Mouse (Mus musculus) left cerebral cortex, postnatal 10 days (tissue): ENCODE results near the gene Sez6l2. TPM values are rescaled to one million over a fixed set of nuclear protein-coding genes. Genes with fewer than 3 reads are reported as not detected.

Experiments used
- DNase-seq, 2 experiments: peaks; one replicate each; pipeline ENCODE4 v3.0.0; 2021 to 2022; ENCODE audit warnings: low spot score in 2 of 2, mixed read lengths in 1 of 2; ENCODE audit errors: extremely low spot score in 1 of 2
- intact Hi-C: fragments of 180-260 bp; cut with DNase I; formaldehyde crosslinking; loops from one replicate; pipeline ENCODE4 v1.15.1; 2025
- total RNA-seq, 2 experiments: library from RNA; stranded (reverse); gene quantifications; 2 replicates each; pipeline ENCODE4 v1.2.3; 2021

Sez6l2 gene
- total RNA-seq, 2 experiments from 2014 or later, result 306 to 312 TPM

GRCm38 (mm10) chr7:126952646-126953045 is 2.3 kb downstream of the Sez6l2 start:
- no peak for DNase-seq
- intact Hi-C loops, result no loop called here

GRCm38 (mm10) chr7:126955125-126955524 is 4.8 kb downstream of the Sez6l2 start:
- DNase-seq, result no peak
- intact Hi-C loops, result no loop called here

GRCm38 (mm10) chr7:126959780-126960179 is 9.4 kb downstream of the Sez6l2 start:
- intact Hi-C loops, result loop anchor here (5.0 kb wide), 1 partner anchor 82 kb away; no protein-coding TSS in a partner anchor
- no peak for DNase-seq

- intact Hi-C loops, result loop anchor here (5.0 kb wide), 1 partner anchor 84 kb away; no protein-coding TSS in a partner anchor
- no peak for DNase-seq
These were observed 10.7 kb downstream of the Sez6l2 start for GRCm38 (mm10) chr7:126961095-126961494.

- DNase-seq, result no peak
- intact Hi-C loops, result loop anchor here (5.0 kb wide), 1 partner anchor 85 kb away; no protein-coding TSS in a partner anchor
These were observed 11.6 kb downstream of the Sez6l2 start for GRCm38 (mm10) chr7:126961965-126962364.

- DNase-seq, result no peak
- intact Hi-C loops, result loop anchor here (5.0 kb wide), 1 partner anchor 86 kb away; no protein-coding TSS in a partner anchor
These were observed 13.4 kb downstream of the Sez6l2 start for GRCm38 (mm10) chr7:126963548-126964286.

GRCm38 (mm10) chr7:126965568-126965967 is 15.2 kb downstream of the Sez6l2 start:
- intact Hi-C loops, result no loop called here
- no peak for DNase-seq

GRCm38 (mm10) chr7:126967361-126967760 is 17.0 kb downstream of the Sez6l2 start:
- no peak for DNase-seq
- intact Hi-C loops, result no loop called here

GRCm38 (mm10) chr7:126975493-126975892 is 25.1 kb downstream of the Sez6l2 start:
- intact Hi-C loops, result loop anchor here (5.0 kb wide), 1 partner anchor 42 kb away; the partner anchor contains the start of genes Pagr1a and Pagr1b
- no peak for DNase-seq

GRCm38 (mm10) chr7:126975893-126975949 is 25.4 kb downstream of the Sez6l2 start, which contains the start of gene Cdipt:
Cdipt (plus strand) TSS chr7:126975914.
- intact Hi-C loops, result loop anchor here (5.0 kb wide), 1 partner anchor 42 kb away; the partner anchor contains the start of genes Pagr1a and Pagr1b
- DNase-seq, result no peak

- peak; percentile 93 to 98 for DNase-seq
- intact Hi-C loops, result loop anchor here (5.0 kb wide), 1 partner anchor 41 kb away; the partner anchor contains the start of genes Pagr1a and Pagr1b
These were observed 25.8 kb downstream of the Sez6l2 start, which contains the start of gene Cdiptos for GRCm38 (mm10) chr7:126975950-126976866. Cdiptos (minus strand) TSS chr7:126976098.

GRCm38 (mm10) chr7:126976878-126977459 is 26.6 kb downstream of the Sez6l2 start:
- intact Hi-C loops, result loop anchor here (5.0 kb wide), 1 partner anchor 40 kb away; the partner anchor contains the start of genes Pagr1a and Pagr1b
- DNase-seq, result no peak

GRCm38 (mm10) chr7:126978841-126979240 is 28.5 kb downstream of the Sez6l2 start:
- intact Hi-C loops, result loop anchor here (5.0 kb wide), 1 partner anchor 38 kb away; the partner anchor contains the start of genes Pagr1a and Pagr1b
- DNase-seq, result no peak

GRCm38 (mm10) chr7:126981601-126982000 is 31.2 kb downstream of the Sez6l2 start:
- no peak for DNase-seq
- intact Hi-C loops, result no loop called here

- DNase-seq, result no peak
- intact Hi-C loops, result no loop called here
These were observed 31.7 kb downstream of the Sez6l2 start for GRCm38 (mm10) chr7:126982054-126982453.

GRCm38 (mm10) chr7:126983113-126983512 is 32.8 kb downstream of the Sez6l2 start:
- intact Hi-C loops, result no loop called here
- no peak for DNase-seq

- intact Hi-C loops, result no loop called here
- DNase-seq, result no peak
These were observed 34.5 kb downstream of the Sez6l2 start for GRCm38 (mm10) chr7:126984667-126985444.

GRCm38 (mm10) chr7:126986319-126986718 is 36.0 kb downstream of the Sez6l2 start:
- intact Hi-C loops, result no loop called here
- peak in 1 of 2 experiments; percentile 61 for DNase-seq
